Mouse (Mus musculus): ENCODE measurements at regions not wholly inside any gene's neighbourhood (a gene's known extent, or its start where the extent isn't known, plus 50 kb on each side); places are given as distances from the start of the nearest gene placed in this dataset.

- no peak for DNase-seq
Observed at GRCm38 (mm10) chr13:53553192-53553875, 80.5 kb upstream of the Msx2 start.

GRCm38 (mm10) chr13:53548396-53548795 lies 75.5 kb upstream of the Msx2 start:
- no peak for DNase-seq

DNA sequence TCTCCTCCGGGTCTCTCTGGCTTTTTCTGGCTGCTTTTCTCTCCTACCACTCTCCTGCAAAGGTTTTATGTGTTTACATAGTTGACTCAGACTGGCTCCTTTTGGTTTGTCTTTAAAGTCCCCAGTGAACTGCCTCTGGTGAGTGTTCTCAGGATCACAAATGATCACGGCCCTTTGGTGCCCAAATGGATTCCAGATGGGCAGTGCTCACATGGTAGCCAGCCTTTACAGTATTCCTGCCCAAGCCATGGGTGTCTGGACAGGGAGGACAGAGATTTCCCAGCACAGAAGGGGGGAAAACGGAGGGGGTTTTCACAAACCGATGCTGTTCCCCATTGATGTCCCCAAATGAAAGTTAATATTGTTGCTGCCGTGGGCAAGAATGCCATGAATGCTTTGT lies 70.4 kb upstream of the Msx2 start:
- DNase-seq = no peak

DNA sequence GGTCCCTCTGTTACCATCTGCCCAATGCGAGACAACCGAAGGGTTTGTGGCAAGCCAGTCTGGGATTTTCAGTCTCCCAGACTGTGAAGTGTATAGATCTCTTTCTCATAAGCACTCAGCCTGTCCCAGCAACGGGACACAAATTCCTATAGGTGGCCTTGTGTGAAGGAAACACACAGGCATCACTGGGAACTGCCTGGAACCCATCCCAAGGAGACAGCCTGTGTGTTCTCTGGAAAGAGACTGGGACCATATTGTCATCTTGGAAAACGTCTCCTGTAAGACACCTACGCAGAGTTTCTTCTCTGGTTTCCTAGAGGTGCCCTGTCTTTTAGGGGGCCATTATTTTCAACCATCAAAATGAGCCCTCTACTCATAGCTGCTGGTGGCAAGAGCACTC lies 66.9 kb upstream of the Msx2 start:
- DNase-seq = no peak

- no peak for DNase-seq
Observed at GRCm38 (mm10) chr13:53537937-53538336, 65.1 kb upstream of the Msx2 start.

GRCm38 (mm10) chr13:53535781-53536425 lies 63.0 kb upstream of the Msx2 start:
- no peak for DNase-seq

- no peak for DNase-seq
Observed at GRCm38 (mm10) chr13:53533738-53534137, 60.9 kb upstream of the Msx2 start.

GRCm38 (mm10) chr13:53526880-53527279 lies 54.0 kb upstream of the Msx2 start:
- DNase-seq = no peak

- no peak for DNase-seq
Observed at GRCm38 (mm10) chr13:53522807-53523206, 49.9 kb upstream of the Msx2 start.

All from cerebellum, adult 18-20 months (tissue).